In the genomic region with DNA sequence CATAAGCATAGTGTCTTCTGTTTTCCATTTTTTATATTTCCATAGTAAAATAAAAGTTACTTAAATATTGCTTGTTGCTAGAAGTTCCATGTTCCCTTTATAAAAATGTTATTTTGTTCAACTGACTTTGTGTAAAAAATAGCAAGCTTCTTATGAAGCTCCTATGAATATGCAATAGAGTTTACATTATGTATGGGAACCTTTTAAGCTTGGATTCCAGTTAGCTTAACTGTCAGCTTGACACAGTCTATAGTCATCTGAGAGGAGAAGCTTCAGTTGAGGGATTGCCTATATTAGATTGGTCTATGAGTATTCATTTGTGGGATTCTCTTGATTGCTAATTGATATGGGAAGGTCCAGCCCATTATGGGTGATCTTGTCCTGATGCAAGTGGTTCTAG, we compare ENCODE assay signal across 23 mouse cellular contexts.
DNase-seq lines count a peak whose midpoint lies in the region; ATAC-seq and TF ChIP-seq lines count a peak whose summit lies in the region.
"Had no signal": no experiment of that assay in that cellular context is flagged by ENCODE, and none has a peak within 500 bp of the region (broad histone marks: within the 10 kb centered on the region; RNA-seq: fewer than 3 reads in every experiment).

No protein-coding gene starts in this region.

- DNase-seq in frontal cortex, postnatal 36 days (ENCODE audit: low spot score in 2 of 2): no peak
- DNase-seq in left cerebral cortex, adult 2 months (ENCODE audit: extremely low spot score in 1 of 2, low spot score in 2 of 2): no peak
- DNase-seq in left cerebral cortex, postnatal 36 days (ENCODE audit: low spot score in 2 of 2): no peak
- peak; percentile 13 for DNase-seq in brain, adult 2 months (ENCODE audit: low read depth, low spot score)
- peak; percentile 11 for DNase-seq in telencephalon, adult 2 months (ENCODE audit: low read depth, low spot score)
- DNase-seq in heart, adult 2 months: no peak
- DNase-seq in embryo, embryonic 10 days (ENCODE audit: low spot score): no peak
- DNase-seq: adrenal gland, adult 2 months; adrenal gland, adult 8-10 months; adrenal gland, postnatal 10 days; adrenal gland, postnatal 14 days; adrenal gland, postnatal 25 days; adrenal gland, postnatal 36 days; B cell, adult 2 months; cerebellum, adult 11 months; cerebellum, adult 11-12 months; cerebellum, adult 18-20 months had no signal

- no peaks in the 10 kb centered on the region for H3K36me3 ChIP-seq in heart, adult 2 months (ENCODE audit: control insufficient read depth, insufficient read depth, low read length)
- H3K36me3 ChIP-seq: G1E had no signal

- peak overlapping the region; percentile 45 for H3K27ac ChIP-seq in left cerebral cortex, adult 2 months
- H3K27ac ChIP-seq in heart, adult 2 months: no peak overlapping the region

- no peak for TF ChIP-seq POLR2A in heart, adult 2 months (IDR thresholded peaks at IDR 0.05; ENCODE audit: insufficient read depth, low read depth, low read length)

- TF ChIP-seq CTCF in left cerebral cortex, adult 2 months (IDR thresholded peaks at IDR 0.05): no peak
- TF ChIP-seq CTCF in heart, adult 2 months (IDR thresholded peaks at IDR 0.05): no peak

- no peaks in the 10 kb centered on the region for H3K4me1 ChIP-seq in heart, adult 2 months (ENCODE audit: control insufficient read depth, insufficient read depth, low read length)

- no peak overlapping the region for H3K4me3 ChIP-seq in left cerebral cortex, adult 2 months
- no peak overlapping the region for H3K4me3 ChIP-seq in heart, adult 2 months

- ATAC-seq in frontal cortex, adult (ENCODE audit: low TSS enrichment): peak; percentile 93
- ATAC-seq: activated CD4-positive, CD25-positive, alpha-beta regulatory T cell, adult 4 months; CD4-positive, CD25-positive, alpha-beta regulatory T cell, adult 4 months; Patski had no signal

- H3K79me2 ChIP-seq in heart, adult 2 months (replicated peaks; ENCODE audit: control insufficient read depth, insufficient read depth, low read length): no peaks in the 10 kb centered on the region

- no peak overlapping the region for H3K9ac ChIP-seq in heart, adult 2 months (ENCODE audit: low read depth, low read length)

- intact Hi-C loops in left cerebral cortex, adult 2 months (cut with DNase I): loop anchor here (1.0 kb wide), 1 partner anchor 463 kb away; no protein-coding TSS in a partner anchor
- intact Hi-C loops in left cerebral cortex, postnatal 36 days (cut with DNase I): no loop called here
- intact Hi-C loops in heart, adult 2 months (cut with DNase I): no loop called here

- no peak for TF ChIP-seq EP300 in heart, adult 2 months (IDR thresholded peaks at IDR 0.05; ENCODE audit: insufficient read depth, low read depth, low read length)

- H3K27me3 ChIP-seq in heart, adult 2 months (ENCODE audit: control insufficient read depth, insufficient read depth, low read length): no peaks in the 10 kb centered on the region
- H3K27me3 ChIP-seq: CH12.LX had no signal

Comparison
In these comparisons a context has a peak if more than half of its experiments do, and no peak if none do; other contexts are left out.
1. DNase-seq: peak in brain, adult 2 months (single experiment) and telencephalon, adult 2 months (single experiment); none in frontal cortex, postnatal 36 days (0 of 2), left cerebral cortex, adult 2 months (0 of 2), left cerebral cortex, postnatal 36 days (0 of 2), heart, adult 2 months (0 of 2) and embryo, embryonic 10 days (single experiment).